Mouse (Mus musculus) CH12.LX (cell line): ENCODE results near the gene Mmel1.

Source experiments
- CHD1 ChIP-seq: IDR thresholded peaks from 2 replicates; pipeline ENCODE4 v1.6.1; 2012; ENCODE audit warnings: low read depth, low read length, improper control_type of control experiment, inconsistent platforms
- CHD2 ChIP-seq: IDR thresholded peaks from 2 replicates; pipeline ENCODE4 v1.6.1; 2011; ENCODE audit warnings: low read length, improper control_type of control experiment
- CTCF ChIP-seq, 2 experiments: IDR thresholded peaks in 1 of 2; conservative IDR thresholded peaks in 1 of 2; 2 replicates each; pipeline ENCODE4 v1.5.1; 2011 to 2012; ENCODE audit warnings: low read depth in 2 of 2, low read length in 2 of 2, improper control_type of control experiment in 1 of 2, inconsistent platforms in 1 of 2, mild to moderate bottlenecking in 1 of 2, moderate library complexity in 1 of 2
- ELF1 ChIP-seq: IDR thresholded peaks from 2 replicates; pipeline ENCODE4 v1.6.1; 2014; ENCODE audit warnings: low read depth, mild to moderate bottlenecking, inconsistent platforms, low read length, improper control_type of control experiment
- MAFK ChIP-seq: IDR thresholded peaks from 2 replicates; pipeline ENCODE4 v1.6.1; 2011; ENCODE audit warnings: low read length, improper control_type of control experiment; ENCODE audit not compliant: insufficient replicate concordance
- MAX ChIP-seq: IDR thresholded peaks from 2 replicates; pipeline ENCODE4 v1.6.1; 2011; ENCODE audit warnings: low read length, improper control_type of control experiment
- MEF2A ChIP-seq: IDR thresholded peaks from 2 replicates; pipeline ENCODE4 v1.6.1; 2014; ENCODE audit warnings: low read depth, mild to moderate bottlenecking, inconsistent platforms, low read length, improper control_type of control experiment, borderline replicate concordance
- NELFE ChIP-seq: IDR thresholded peaks from 2 replicates; pipeline ENCODE4 v1.6.1; 2011; ENCODE audit warnings: low read depth, low read length, improper control_type of control experiment
- POLR2A ChIP-seq: IDR thresholded peaks from 2 replicates; pipeline ENCODE4 v1.6.1; 2011; ENCODE audit warnings: low read depth, mild to moderate bottlenecking, improper control_type of control experiment, low read length
- ZC3H11A ChIP-seq: IDR thresholded peaks from 2 replicates; pipeline ENCODE4 v1.6.1; 2012; ENCODE audit warnings: low read depth, mild to moderate bottlenecking, inconsistent platforms, low read length, improper control_type of control experiment
- ZNF384 ChIP-seq: IDR thresholded peaks from 2 replicates; pipeline ENCODE4 v1.6.1; 2012; ENCODE audit warnings: low read depth, low read length, improper control_type of control experiment, inconsistent platforms

DNA sequence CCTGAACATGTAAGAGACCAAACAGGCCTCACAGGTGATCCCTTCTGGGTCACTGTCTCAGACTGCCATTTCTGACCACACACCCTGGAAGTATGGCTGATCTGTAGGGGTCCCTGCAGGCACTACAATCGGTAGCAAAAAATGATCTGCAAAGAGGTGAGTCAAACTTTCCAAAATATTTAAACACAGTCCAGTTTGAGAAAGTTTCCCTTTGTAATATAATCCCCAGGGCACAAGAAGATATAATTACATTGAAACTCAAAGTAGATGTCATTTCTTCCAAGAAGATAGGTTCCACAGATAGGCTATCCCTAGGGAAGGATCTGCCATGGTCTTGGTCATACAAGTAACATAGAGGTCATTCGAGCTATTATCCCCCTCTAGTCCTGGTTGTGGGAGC is 33.0 kb downstream of the Mmel1 start:
- TF ChIP-seq ELF1: no peak
- no peak for TF ChIP-seq POLR2A
- no peak for TF ChIP-seq CHD1
- no peak for TF ChIP-seq MAFK
- peak; percentile 71; the same call in 1 of the 2 replicates for TF ChIP-seq MEF2A
- TF ChIP-seq CHD2: no peak
- TF ChIP-seq CTCF (conservative IDR thresholded peaks at IDR 0.05 in 1 of 2, IDR thresholded peaks at IDR 0.05 in 1 of 2; ENCODE audit: low read depth in 2 of 2, low read length in 2 of 2): no peak
- no peak for TF ChIP-seq ZNF384
- no peak for TF ChIP-seq MAX
- TF ChIP-seq NELFE: no peak
- no peak for TF ChIP-seq ZC3H11A
